Mouse (Mus musculus) hematopoietic stem cell, adult 5-6 weeks (primary cell): ENCODE measurements around the gene Pramef20. TPM values are rescaled to one million over a fixed set of nuclear protein-coding genes. Genes with fewer than 3 reads are reported as not detected.
A peak's percentile ranks its signal among the peaks of the same experiment; 100 is the strongest.
"Not testable (repeated sequence)": the region's sequence is repeated elsewhere in the genome, so short reads cannot be mapped to it uniquely, and the experiment has no call there.

Source experiments
- ATAC-seq, 2 experiments: fragments of 125-278 bp in 1 of 2; replicated peaks in 1 of 2; 2 replicates each; pipeline ENCODE4 v1.8.0; 2016 to 2017; ENCODE audit warnings: inconsistent platforms in 2 of 2, mild to moderate bottlenecking in 2 of 2, moderate number of reproducible peaks in 2 of 2, low read depth in 1 of 2, moderate TSS enrichment in 1 of 2; ENCODE audit not compliant: low FRiP score in 2 of 2, poor library complexity in 2 of 2, severe bottlenecking in 2 of 2, insufficient read depth in 1 of 2, low TSS enrichment in 1 of 2
- total RNA-seq: library from RNA; stranded (forward); fragments of 172-1452, 232-1000 nt; gene quantifications from 2 replicates; pipeline ENCODE4 v1.2.3, GENCODE M21; 2017

The Pramef20 gene
- not detected in 2 replicates for total RNA-seq

DNA sequence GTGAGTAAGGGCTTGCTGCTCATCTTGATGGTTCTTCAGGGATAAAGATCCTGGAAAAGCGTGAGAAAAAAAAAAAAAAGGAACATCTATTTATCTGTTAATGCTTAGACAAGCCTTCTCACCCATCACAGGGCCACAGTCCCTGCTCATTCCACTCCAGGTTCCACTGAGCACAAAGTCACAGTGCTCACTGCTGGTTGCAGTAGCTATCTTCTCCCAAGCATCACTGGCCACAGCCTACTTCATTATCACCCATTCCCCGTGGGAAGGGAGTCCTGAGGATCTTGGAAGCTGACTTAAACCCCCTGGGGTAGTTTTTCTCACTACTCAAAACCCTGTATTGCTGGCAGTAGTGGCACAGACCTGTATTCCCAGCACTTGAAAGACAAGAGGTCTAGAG is at the start of gene Pramef20:
Gene Pramef20, minus strand, starts transcription at position 23 of the 400 bp plus-strand sequence.
- no peak for ATAC-seq

DNA sequence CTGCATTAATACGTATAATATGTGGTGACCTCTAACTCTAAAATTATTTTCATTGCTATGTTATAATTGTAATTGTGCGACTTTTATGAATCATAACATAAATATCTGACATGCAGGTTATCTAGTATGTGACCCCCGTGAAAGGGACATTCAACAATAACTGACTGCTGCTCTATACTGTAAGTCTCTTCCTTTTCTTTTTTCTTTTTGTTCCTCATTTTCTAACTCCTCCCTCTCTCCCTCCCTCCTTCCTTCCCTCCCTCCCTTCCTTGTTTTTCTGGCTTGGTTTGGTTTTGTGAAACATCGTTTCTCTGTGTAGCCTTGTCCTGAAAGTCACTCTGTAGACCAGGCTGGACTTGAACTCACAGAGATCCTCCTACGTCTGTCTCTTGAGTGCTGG is 46.9 kb upstream of the Pramef20 start:
- ATAC-seq, result peak in 1 of 2 experiments; percentile 25; a peak in 1 of 4 replicates

DNA sequence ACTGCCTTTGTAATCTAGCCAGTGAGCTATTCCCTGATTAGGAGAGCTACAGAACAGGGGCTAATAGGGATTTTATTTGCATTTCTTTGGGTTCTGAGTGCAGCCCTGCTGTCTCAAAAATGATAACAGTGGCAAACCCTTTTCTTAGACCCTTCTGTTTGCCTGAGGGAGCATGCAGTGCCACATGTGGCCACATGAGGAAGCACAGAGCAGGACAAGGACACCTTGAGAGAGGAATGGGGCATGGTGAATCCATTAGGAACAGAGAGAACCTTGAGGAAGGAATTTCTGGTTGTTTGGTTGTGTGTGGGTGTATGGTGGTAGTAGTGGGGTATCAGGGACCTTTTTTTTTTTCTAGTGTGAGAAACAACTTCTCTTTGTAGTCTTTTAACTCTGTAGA is 42.9 kb upstream of the Pramef20 start:
- ATAC-seq, result peak; percentile 54 to 58; a peak in 2 of 4 replicates

DNA sequence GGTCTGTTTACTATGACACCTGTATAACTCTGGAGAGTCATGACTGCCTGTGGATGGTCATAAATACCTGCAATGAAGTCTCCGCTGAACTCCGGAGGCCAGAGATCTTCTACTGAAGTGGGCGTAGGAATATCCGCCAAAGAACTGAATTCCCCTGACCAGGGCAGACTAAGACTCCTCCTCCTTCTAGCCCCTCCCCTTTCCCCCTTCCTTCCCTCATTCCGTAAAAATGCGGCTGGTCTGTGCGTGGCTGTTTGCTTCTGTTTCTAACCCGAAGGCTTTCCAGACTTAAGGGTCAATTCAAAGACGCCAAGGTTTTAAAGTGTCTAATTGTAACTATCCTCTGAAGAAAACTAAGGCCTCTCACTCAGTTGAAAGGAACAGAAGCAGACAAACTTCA is 30.6 kb upstream of the Pramef20 start, which contains the start of gene Pramef12:
Gene Pramef12, minus strand, starts transcription at position 175 of the 400 bp plus-strand sequence.
- no peak for ATAC-seq

DNA sequence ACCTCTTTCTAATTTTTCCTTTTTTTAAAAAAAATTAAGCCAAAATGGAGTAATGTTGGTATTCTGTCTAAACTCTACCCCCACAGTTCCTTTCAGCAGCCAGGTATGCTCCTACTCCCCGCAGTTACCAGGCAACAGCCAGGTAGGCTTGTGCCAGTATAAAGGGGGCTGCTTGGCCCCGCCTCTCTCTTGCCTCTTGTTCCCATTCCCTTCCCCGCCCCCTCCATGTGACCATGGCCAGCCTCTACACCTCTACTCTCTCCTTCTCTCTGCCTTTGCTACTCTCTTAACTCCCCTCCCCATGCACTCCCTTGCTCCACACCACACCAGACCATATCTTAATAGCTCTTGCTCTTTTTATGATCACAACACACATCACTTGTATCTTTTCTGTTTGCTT is 28.5 kb upstream of the Pramef20 start:
- no peak for ATAC-seq

DNA sequence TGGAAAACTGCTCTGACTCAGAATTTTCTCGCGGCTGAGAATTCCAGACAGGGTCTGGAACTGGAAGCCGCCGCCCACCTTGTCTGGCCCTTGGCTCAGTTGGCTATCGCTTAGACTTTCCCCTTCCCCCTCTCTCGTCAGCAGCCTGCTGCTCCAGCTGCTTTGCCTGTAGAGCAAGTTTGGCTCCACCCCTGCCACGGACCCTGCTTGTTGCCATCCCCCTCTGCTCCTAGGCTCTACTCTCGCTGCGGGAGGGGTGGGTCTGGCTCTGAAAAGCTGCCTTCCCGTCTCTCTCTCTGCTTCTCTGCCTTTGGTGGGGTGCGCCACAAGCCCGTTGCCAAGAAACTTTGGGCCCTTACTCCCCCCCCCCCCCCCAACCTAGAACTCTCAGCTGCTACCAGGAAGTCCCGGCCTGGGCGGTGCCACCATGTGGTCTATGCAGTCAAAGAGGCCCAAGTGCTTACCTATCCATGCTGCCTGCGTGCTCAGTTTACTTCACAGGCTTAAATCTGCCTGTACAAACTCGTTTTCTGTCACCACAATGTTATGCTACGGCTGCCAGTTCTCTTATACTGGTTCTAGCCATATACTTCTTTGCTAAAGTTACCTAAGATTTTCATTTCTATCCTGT is 26.8 kb upstream of the Pramef20 start:
- peak; percentile 81 to 83 for ATAC-seq

DNA sequence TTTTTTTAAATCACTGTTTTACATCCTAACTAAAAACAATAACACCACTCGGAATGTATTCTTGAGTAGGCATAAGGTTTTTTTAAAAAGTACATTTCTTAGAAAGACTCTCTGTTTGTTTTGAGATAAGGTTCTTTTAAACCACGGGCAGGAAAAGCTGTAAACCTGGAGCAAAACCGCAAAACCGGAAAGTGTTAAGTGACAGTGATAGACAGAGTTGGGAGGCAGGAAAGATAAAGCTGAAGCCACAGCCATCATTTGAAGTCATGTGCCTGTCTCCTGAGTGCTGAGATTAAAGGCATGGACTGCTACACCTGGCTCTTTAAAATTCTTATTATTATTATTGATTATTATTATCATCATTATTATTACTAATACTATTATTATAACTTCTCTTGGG is 25.0 kb upstream of the Pramef20 start:
- ATAC-seq, result peak; percentile 20 to 72

DNA sequence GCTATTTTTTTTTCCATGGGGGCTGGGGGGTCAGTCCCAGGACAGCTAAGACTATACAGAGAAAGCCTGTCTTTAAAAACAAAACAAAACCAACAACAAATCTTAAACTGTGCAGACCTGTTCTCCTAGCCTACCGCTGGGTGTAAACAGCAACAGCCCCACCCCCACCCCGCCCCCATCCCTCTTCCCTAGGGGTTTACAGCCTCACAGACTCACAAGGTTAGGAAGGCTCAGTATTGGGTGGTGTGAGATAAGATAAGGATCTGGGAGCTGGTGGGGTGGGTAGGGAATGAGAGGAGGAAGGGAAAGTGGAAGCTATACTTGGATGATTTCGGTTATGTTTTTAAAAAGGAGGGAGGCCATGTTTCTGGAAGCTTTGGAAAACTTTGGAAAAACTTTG is 18.6 kb upstream of the Pramef20 start:
- ATAC-seq, result no peak

DNA sequence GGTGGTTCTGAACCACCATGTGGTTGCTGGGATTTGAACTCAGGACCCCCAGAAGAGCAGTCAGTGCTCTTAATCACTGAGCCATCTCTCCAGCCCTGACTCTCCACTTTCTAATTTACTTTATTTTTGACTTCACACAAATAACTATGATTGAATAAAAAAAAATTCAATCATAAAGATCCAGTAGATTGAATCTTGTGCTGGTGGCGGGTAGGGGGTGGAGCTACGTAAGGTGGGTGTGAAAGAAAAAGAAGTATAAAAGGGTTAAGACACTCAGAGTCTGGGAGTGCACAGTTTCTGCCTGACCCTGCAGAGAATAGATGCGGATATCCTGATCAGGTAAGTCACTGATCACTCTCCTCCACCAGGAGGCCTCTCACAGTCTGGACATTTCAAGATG is 20.1 kb downstream of the Pramef20 start, which contains the start of gene Gm13119:
Gene Gm13119, plus strand, starts transcription at position 301 of the 400 bp plus-strand sequence.
- not testable (repeated sequence) for ATAC-seq

DNA sequence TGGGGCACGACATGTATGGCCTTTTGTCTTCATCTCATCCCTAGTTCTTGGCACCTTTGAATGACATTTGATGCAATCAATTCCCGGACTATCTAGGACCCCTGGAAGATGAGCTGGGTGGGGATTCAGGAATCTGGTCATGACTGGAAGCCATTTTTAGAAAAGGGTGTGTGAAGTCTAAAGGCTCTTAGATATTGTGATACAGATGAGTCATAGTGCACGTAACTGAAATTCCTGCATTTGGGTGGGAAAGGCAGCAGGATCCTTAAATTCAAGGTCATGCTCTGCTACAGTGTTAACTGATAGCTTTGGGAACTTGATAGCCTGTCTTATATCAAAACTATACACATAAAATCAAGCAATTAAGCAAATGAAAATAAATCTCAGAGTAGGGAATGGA is 41.9 kb downstream of the Pramef20 start:
- not testable (repeated sequence) for ATAC-seq

DNA sequence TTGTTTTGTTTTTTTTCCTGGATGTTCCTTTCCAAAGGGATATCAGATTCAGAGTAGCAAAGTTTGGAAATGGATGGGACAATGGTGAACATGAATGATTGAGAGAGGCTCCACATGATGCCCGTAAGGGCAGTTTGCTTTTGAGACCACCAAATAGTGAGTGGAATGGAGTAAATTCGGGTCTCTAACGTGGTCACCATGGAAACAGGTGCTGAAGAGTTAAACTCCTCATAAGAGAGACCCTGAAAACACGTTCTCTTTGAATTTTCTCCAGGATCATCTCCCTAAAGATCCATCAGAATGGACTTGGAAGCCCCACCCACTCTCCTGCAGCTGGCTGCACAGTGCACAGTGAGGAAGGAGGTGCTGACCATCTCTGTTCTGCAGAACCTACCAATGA is 47.8 kb downstream of the Pramef20 start, which contains the start of gene Gm13128:
Gene Gm13128, plus strand, starts transcription at position 301 of the 400 bp plus-strand sequence.
- not testable (repeated sequence) for ATAC-seq

Other genes starting within 250 kb of the Pramef20 start
- gene Oog3, start 215.3 kb downstream of the Pramef20 start, total RNA-seq, result not detected in 2 replicates
- not detected in 2 replicates for gene Oog2, start 187.2 kb downstream of the Pramef20 start, total RNA-seq
- not detected in 2 replicates for gene C87977, start 164.6 kb downstream of the Pramef20 start, total RNA-seq
- gene Pramel5, start 97.4 kb downstream of the Pramef20 start, total RNA-seq, result not detected in 2 replicates
- gene Gm13128, start 47.7 kb downstream of the Pramef20 start, total RNA-seq, result not detected in 2 replicates
- gene Gm13119, start 20.0 kb downstream of the Pramef20 start, total RNA-seq, result not detected in 2 replicates
- not detected in 2 replicates for gene Pramef12, start 30.5 kb upstream of the Pramef20 start, total RNA-seq
- not detected in 2 replicates for gene 1700012P22Rik, start 60.8 kb upstream of the Pramef20 start, total RNA-seq
- gene Gm9944, start 75.4 kb upstream of the Pramef20 start, total RNA-seq, result not detected in 2 replicates
- not detected in 2 replicates for gene Aadacl3, start 85.8 kb upstream of the Pramef20 start, total RNA-seq
- not detected in 2 replicates for gene 9430007A20Rik, start 141.9 kb upstream of the Pramef20 start, total RNA-seq
- gene Gm13124, start 187.2 kb upstream of the Pramef20 start, total RNA-seq, result not detected in 2 replicates
- not detected in 2 replicates for gene Aadacl4, start 235.8 kb upstream of the Pramef20 start, total RNA-seq